Mouse (Mus musculus) C2C12 (cell line): ENCODE measurements around the gene Wdr25.

Experiments
- CEBPB ChIP-seq: IDR thresholded peaks from one replicate; pipeline ENCODE4 v1.6.1; 2011; ENCODE audit warnings: low read depth, mild to moderate bottlenecking, control low read depth, moderate library complexity
- CTCF ChIP-seq: IDR thresholded peaks from one replicate; pipeline ENCODE4 v1.5.1; 2011; ENCODE audit not compliant: control insufficient read depth, insufficient read depth, insufficient read length
- FOSL1 ChIP-seq: IDR thresholded peaks from one replicate; pipeline ENCODE4 v1.8.0; 2011; ENCODE audit warnings: mild to moderate bottlenecking, low read length; ENCODE audit not compliant: poor library complexity, insufficient read depth, severe bottlenecking
- MAX ChIP-seq: IDR thresholded peaks from one replicate; pipeline ENCODE4 v1.6.1; 2011; ENCODE audit warnings: mild to moderate bottlenecking, control low read depth
- MYOD1 ChIP-seq: IDR thresholded peaks from one replicate; pipeline ENCODE4 v1.6.1; 2011; ENCODE audit warnings: low read depth; ENCODE audit not compliant: control insufficient read depth, insufficient read length
- MYOG ChIP-seq: IDR thresholded peaks from one replicate; pipeline ENCODE4 v1.6.1; 2011; ENCODE audit not compliant: control insufficient read depth, insufficient read length; ENCODE audit errors: extremely low read depth
- USF1 ChIP-seq: IDR thresholded peaks from one replicate; pipeline ENCODE4 v1.6.1; 2011; ENCODE audit warnings: low read depth, mild to moderate bottlenecking, control low read depth, moderate library complexity

GRCm38 (mm10) chr12:108856186-108856585 lies 37.2 kb upstream of the Wdr25 start:
- TF ChIP-seq CTCF: no peak
- no peak for TF ChIP-seq USF1
- no peak for TF ChIP-seq FOSL1
- no peak for TF ChIP-seq MAX
- no peak for TF ChIP-seq CEBPB
- TF ChIP-seq MYOD1: peak; percentile 46
- TF ChIP-seq MYOG: no peak
